Mouse (Mus musculus) kidney, adult 10 weeks (tissue): ENCODE results near the gene Flvcr1. TPM values are rescaled to one million over a fixed set of nuclear protein-coding genes. Genes with fewer than 3 reads are reported as not detected.

Experiments
- polyA plus RNA-seq: library from polyadenylated mRNA; stranded (reverse); fragments of 350-450 nt; fragmentation: Illumina TruSeq; extraction: RNeasy Lipid Tissue Mini Kit (QIAGEN cat#74804); gene quantifications from one replicate; pipeline ENCODE4 v1.2.3, GENCODE M21; 2014; ENCODE audit warnings: low read depth, low replicate concordance

Flvcr1 gene
- 43.9 TPM for polyA plus RNA-seq

DNA sequence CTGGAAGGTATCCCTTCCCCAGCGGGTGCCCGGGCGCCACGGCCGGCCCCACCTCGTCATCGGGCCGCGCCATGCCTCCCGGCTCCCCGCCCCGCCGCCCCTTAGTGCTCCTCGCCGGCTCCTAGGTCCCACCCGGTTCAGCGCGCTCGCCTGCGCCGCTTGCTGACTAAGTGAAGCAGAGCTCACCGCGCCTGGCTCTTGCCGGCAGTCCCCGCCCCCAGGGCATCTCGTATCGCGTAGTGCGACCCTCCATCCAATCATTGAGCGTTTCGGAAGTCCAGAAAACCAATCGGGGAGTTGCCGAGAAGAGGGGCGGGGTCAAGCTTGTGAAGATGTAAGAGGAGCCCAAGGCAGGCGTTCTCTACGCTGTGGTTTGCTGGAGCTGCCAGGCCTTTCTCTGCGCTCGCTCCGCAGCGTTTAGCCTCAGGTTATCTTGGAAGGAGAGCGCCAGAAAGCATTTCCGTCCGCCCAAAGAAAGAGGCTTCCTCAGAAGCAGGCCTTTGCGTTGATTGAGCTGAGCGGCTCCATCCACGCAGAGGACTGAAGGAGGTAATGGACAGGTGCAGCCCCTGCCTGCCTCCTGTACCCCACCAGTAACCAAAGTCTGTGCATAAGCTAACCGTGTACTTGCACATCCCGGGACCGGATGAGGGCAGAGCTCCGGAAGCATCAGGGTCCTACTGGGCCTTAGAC, at the start of gene Flvcr1:
Flvcr1 (minus strand) TSS at position 138 of the 693 bp plus-strand sequence.

GRCm38 (mm10) chr1:191062781-191063485, 37.0 kb upstream of the Flvcr1 start, which contains the start of the genes Tatdn3 and Nsl1:
Gene Tatdn3 (minus strand): TSS chr1:191062932.
Gene Nsl1 (plus strand): TSS chr1:191063012.

GRCm38 (mm10) chr1:191036554-191037334, 10.8 kb upstream of the Flvcr1 start, which contains the start of gene Spata45:
Gene Spata45 (plus strand): TSS chr1:191036639.

DNA sequence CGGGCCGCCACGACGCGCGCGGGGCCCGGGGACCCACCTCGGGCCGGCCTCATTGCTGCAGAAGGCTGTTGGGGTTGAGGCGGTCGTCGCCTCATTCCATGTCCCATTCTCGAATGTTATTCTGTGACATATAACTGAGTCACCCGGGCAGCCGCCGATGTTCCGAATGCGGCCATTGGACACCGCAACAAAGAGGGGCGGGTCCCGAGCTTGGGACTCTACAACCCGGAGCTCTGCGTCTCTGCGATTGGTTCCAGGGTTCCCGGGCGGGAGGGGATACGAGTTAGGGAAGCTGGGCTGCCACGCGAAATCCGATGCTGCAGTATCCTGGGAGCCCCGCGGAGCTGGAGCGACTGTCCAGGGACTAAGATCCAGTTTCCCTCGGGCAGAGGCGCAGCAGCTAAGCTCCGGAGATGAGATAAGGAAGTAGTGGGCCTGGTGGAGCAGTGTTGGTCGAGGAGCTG, 46.8 kb downstream of the Flvcr1 start, which contains the start of gene Vash2:
Vash2 (minus strand) TSS at position 197 of the 464 bp plus-strand sequence.

Other genes with a start within 250 kb of the Flvcr1 start
- gene Rps6kc1, start 114.4 kb downstream of the Flvcr1 start, polyA plus RNA-seq, result 4.0 TPM
- 53.8 TPM for gene Angel2, start 101.0 kb downstream of the Flvcr1 start, polyA plus RNA-seq
- 0.20 TPM for gene Vash2, start 46.9 kb downstream of the Flvcr1 start, polyA plus RNA-seq
- gene Spata45, start 10.5 kb upstream of the Flvcr1 start, polyA plus RNA-seq, result not detected
- gene Tatdn3, start 36.8 kb upstream of the Flvcr1 start, polyA plus RNA-seq, result 15.2 TPM
- 0.12 TPM for gene Nsl1, start 36.9 kb upstream of the Flvcr1 start, polyA plus RNA-seq
- gene Batf3, start 71.7 kb upstream of the Flvcr1 start, polyA plus RNA-seq, result not detected
- gene Fam71a, start 138.7 kb upstream of the Flvcr1 start, polyA plus RNA-seq, result not detected
- 1.1 TPM for gene Atf3, start 191.9 kb upstream of the Flvcr1 start, polyA plus RNA-seq